Mouse (Mus musculus): ENCODE data around the gene Pigo.
"Not testable (repeated sequence)": the region's sequence is repeated elsewhere in the genome, so short reads cannot be mapped to it uniquely, and the experiment has no call there.

The Pigo gene

GRCm38 (mm10) chr4:43005765-43006164 is 19.9 kb downstream of the Pigo start:
- intact Hi-C loops (cut with DNase I), result loop anchor here (2.0 kb wide), 1 partner anchor 19 kb away; the partner anchor contains the start of gene Pigo

- intact Hi-C loops (cut with DNase I), result no loop called here
Observed at GRCm38 (mm10) chr4:43004951-43005350, 20.7 kb downstream of the Pigo start.

- intact Hi-C loops (cut with DNase I), result no loop called here
Observed at GRCm38 (mm10) chr4:43002756-43003439, 22.7 kb downstream of the Pigo start.

- intact Hi-C loops (cut with DNase I), result no loop called here
Observed at GRCm38 (mm10) chr4:43001272-43001671, 24.3 kb downstream of the Pigo start.

GRCm38 (mm10) chr4:43000141-43000986 is 25.3 kb downstream of the Pigo start, which contains the start of gene Vcp:
Gene Vcp, minus strand, starts transcription at chr4:43000507.
- intact Hi-C loops (cut with DNase I), result not testable (repeated sequence)

GRCm38 (mm10) chr4:42999451-43000140 is 26.0 kb downstream of the Pigo start:
- intact Hi-C loops (cut with DNase I), result no loop called here

- intact Hi-C loops (cut with DNase I), result no loop called here
Observed at GRCm38 (mm10) chr4:42998022-42998421, 27.6 kb downstream of the Pigo start.

GRCm38 (mm10) chr4:42988296-42988695 is 37.3 kb downstream of the Pigo start:
- intact Hi-C loops (cut with DNase I), result no loop called here

- intact Hi-C loops (cut with DNase I), result not testable (repeated sequence)
Observed at GRCm38 (mm10) chr4:42980467-42980866, 45.2 kb downstream of the Pigo start.

GRCm38 (mm10) chr4:42978062-42978461 is 47.6 kb downstream of the Pigo start:
- intact Hi-C loops (cut with DNase I), result no loop called here

- intact Hi-C loops (cut with DNase I), result no loop called here
Observed at GRCm38 (mm10) chr4:42973868-42974267, 51.8 kb downstream of the Pigo start.

- intact Hi-C loops (cut with DNase I), result no loop called here
Observed at GRCm38 (mm10) chr4:42972952-42973351, 52.7 kb downstream of the Pigo start.

GRCm38 (mm10) chr4:42969304-42969703 is 56.3 kb downstream of the Pigo start, which contains the start of gene 1700022I11Rik:
Gene 1700022I11Rik, plus strand, starts transcription at chr4:42969604.
- intact Hi-C loops (cut with DNase I), result no loop called here
